ENCODE assay signal across 8 mouse cellular contexts in the genomic region with DNA sequence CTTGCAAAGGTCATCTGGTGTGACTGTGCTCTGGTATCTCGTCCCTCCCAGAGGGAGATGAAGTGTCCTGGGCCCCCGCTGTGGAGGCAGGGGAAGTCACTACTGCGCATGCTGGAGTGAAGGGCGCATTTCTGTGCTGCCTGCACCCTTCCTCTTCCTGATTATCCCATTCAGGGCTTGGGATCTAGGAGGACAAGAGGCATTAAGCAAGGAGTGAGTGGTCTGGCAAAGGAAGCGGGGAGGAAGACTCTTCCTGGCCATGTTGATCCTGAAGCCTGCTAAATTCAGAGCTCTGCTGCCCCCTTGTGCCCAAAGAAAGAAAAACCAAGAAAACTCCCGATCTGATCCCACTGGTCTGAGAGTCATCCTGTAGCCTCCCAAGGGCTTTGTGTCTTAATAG. TPM values are rescaled to one million over a fixed set of nuclear protein-coding genes. Genes with fewer than 3 reads are reported as not detected.
DNase-seq lines count a peak whose midpoint lies in the region; ATAC-seq lines count a peak whose summit lies in the region.

No protein-coding gene starts in this region.

- WGBS in hindbrain, embryonic 12.5 days = 28% methylated on average over 6 of the region's 6 CpGs

- H3K4me2 ChIP-seq in hindbrain, embryonic 12.5 days (replicated peaks) = peak overlapping the region; percentile 21

- no peak for ATAC-seq in hindbrain, embryonic 12.5 days (ENCODE audit: low FRiP score)

- H3K4me1 ChIP-seq in hindbrain, embryonic 12.5 days = peaks cover 8% of the 10 kb centered on the region; the same call in 1 of the 2 replicates

- H3K9me3 ChIP-seq in hindbrain, embryonic 12.5 days (replicated peaks) = no peaks in the 10 kb centered on the region

- DNase-seq in WW6 (ENCODE audit: low read depth, low spot score) = peak; percentile 58
- peak; percentile 87 to 89 for DNase-seq in cerebellum, postnatal 14 days
- DNase-seq in frontal cortex, postnatal 25 days (ENCODE audit: low spot score in 2 of 2) = peak; percentile 54 to 57
- DNase-seq in layer of hippocampus, postnatal 25 days (ENCODE audit: extremely low spot score in 1 of 2, low spot score in 1 of 2) = peak; percentile 47 to 78
- peak; percentile 78 for DNase-seq in lung, postnatal 25 days (ENCODE audit: low spot score)
- peak; percentile 75 for DNase-seq in retina, postnatal 7 days (ENCODE audit: low read depth, low spot score)
- DNase-seq in yolk sac, embryonic 10.5 days (ENCODE audit: low spot score) = peak; percentile 61

- no peaks in the 10 kb centered on the region for H3K36me3 ChIP-seq in hindbrain, embryonic 12.5 days

- H3K27ac ChIP-seq in hindbrain, embryonic 12.5 days = no peak overlapping the region

- H3K4me3 ChIP-seq in hindbrain, embryonic 12.5 days = no peak overlapping the region

- no peaks in the 10 kb centered on the region for H3K27me3 ChIP-seq in hindbrain, embryonic 12.5 days

- H3K9ac ChIP-seq in hindbrain, embryonic 12.5 days = no peak overlapping the region

RNA-seq across cellular contexts. Expression of gene Nnmt, which starts 13.6 kb away (rescaled TPM):
- polyA plus RNA-seq in hindbrain, embryonic 12.5 days (2016; fragmentation: Nextera tagmentation; extraction: Ambion mirVana) = 0.98 and 1.2 TPM in 2 replicates
- 1 to 10 TPM; 1.2 to 1.6 TPM for total RNA-seq in layer of hippocampus, postnatal 25 days (2021)
